Mouse (Mus musculus) thymus, postnatal 10 days (tissue): ENCODE results near the gene Ndufs2.

Source experiments
- DNase-seq, 2 experiments: peaks; one replicate each; pipeline ENCODE4 v3.0.0; 2021; ENCODE audit warnings: low spot score in 2 of 2

The Ndufs2 gene

DNA sequence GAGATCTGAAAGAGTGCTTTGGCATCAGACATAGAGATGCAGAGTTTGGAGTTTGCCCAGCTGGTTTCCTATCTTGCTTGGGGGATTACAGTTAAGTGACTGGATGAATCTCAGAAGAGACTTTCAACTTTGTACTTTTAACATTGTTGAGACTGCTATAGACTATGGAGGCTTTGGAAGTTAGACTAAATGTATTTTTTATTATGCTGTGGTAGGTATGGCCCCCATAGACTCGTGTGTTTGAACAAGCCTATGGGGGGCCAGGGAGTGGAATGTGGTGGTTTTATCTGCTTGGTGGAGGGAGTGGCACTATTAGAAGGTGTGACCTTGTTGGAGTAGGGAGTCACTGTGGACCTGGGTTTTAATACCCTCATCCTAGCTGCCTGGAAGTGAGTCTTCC, 51.7 kb downstream of the Ndufs2 start:
- DNase-seq: no peak

DNA sequence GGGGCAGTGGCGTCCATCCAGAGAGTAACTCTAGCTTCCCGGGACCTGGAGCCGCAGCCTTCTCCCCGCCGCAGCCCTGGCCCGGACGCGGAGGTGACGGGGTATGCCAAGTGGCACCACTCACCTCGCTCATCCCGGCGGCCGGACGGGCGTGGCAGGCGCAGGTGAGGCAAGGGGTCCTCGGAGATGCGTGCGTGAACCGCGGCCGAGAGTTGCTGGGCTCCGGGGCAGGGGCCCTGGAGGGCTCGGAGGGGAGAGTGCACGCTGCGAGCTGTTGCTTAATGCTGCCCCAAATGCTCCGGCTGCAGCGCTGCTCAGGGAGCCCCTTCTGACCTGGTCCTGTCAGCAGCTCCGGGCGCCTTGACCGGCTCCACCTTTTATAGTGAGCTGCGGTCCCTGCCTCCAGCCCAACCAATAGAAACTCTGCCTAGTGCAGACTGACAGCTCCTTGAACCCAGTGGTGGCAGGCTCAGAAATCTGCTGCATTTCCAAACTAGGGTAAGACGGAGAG, 55.2 kb downstream of the Ndufs2 start, which contains the start of gene Pcp4l1:
Gene Pcp4l1, minus strand, starts transcription at position 382 of the 511 bp plus-strand sequence.
- no peak for DNase-seq

DNA sequence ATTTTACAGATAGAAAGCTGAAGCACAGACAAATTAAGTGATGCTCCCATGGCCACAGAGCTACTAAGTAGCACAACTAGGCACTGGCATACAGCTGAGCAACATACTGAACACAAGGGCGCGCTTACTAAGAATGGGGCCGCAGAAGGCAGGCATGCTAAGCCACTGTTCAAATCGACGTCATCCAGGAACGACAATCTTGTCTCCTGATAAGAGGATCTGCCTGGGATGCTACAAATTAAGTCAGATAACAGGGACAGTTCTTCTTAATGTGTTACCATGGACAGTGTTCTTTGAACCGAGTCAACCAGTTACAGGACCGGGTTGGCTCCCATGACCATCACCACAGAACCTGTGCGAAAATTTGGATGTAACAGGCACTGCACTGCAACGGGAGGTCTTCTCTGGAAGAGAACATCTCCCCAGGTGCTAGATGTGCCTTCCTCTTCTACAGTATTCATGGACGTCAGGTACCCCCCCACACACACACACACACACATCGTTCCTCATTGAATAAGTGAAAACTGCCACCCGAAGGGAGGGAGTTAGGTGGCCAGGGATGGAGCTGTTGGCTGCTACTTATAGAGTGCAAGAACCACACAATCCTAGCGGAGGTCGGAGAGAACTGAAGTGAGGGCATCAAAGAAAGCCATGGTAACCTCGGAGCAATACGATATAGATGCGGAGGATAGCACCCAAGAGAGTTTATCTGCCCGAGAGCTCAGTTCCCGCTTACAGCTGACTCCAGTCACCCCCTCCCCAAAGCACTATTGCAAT, 56.0 kb downstream of the Ndufs2 start:
- DNase-seq: no peak

DNA sequence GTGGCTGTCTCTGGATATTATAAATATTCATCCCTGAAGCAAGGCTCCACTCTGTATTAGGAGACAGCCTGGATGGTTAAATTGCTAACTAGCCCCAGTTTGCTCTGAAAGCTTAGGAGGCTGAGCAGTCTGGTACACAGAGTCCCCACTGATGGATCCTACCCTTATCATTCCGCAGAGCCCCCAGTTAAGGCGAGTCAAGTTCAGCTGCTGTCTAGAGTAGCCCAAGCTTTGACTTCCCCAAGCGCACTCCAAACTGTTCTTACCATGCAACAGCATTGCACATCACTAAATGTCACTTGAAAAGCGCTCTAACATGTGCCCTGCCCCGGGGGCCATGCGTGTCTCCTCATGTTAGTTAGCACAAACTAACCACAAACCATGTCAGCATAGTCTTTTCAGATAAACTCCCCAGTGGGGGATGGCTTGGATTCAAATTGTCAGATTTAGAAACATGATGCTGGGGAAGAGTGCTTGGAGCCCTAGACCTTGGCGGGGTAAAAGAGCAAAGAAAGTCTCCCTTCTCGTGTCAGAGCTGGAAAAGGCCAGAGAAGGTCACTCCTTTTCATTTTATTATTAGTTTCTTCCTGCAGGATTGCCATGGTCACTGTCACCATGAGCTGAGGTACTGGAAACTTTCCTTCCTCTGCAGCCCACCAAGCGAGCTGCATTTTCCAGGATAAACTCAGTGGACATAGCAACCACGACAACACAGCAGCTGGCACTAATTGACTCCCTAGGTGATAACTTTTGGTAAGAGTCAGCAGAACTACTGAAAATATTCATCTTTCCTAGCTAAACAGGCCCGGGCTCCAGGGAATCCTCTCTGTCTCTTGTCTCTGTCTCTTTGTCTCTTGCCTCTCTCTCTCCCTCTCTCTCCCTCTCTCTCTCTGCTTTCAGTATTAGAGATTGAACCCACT, 57.0 kb downstream of the Ndufs2 start:
- no peak for DNase-seq

DNA sequence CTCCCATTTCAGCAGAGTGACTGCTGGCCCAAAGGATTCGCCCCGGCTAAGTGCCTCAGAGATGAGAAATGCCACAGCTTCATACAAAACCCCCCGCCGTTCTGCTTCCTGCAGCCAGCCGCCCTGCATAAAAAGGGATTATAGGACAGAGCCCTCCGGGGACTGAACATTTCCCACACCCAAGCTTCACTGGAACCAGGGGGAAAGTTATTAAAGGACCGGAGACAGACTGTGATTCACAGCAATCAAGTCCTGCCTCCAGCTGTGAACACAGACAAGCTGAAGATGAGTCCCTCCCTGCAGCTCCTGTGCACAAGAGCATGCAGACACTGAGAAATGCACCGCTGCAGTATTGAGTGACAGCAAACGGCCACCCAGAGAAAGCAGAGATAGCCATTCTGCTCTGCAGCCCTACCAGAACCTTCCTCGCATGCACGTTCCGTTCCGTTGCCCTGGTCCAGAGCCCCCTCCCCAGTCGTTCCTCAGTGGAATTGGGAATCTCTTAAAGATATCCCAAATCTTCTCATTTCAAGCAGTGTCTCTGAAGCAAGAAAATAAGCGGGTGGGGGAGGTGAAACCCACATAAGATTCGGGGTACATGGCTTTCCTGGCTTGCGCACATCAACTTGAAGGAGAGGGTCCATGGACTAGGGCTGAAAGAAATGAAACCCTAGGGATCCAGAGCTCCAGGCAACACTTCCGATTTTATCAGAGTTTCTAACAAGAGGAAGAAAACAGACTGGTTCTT, 57.9 kb downstream of the Ndufs2 start:
- DNase-seq: no peak

DNA sequence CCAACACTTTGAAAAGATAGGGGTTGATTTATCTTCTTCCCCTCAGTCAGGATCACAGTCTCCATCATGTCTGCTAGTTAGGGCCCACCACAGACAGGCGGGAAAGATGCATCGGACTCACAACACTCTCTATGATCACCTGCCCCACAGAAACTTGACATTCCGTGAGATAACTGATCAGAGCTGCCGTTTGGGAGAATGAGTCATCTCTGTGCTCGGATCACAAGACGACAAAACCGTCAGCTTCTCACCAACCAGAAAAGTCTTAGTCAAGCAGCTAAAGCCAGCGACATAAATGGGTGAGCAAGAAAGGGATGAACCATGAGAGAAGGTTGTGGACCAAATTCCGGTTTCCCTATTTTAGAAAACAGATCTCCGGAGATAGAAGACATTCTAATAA, 58.9 kb downstream of the Ndufs2 start:
- DNase-seq: no peak

DNA sequence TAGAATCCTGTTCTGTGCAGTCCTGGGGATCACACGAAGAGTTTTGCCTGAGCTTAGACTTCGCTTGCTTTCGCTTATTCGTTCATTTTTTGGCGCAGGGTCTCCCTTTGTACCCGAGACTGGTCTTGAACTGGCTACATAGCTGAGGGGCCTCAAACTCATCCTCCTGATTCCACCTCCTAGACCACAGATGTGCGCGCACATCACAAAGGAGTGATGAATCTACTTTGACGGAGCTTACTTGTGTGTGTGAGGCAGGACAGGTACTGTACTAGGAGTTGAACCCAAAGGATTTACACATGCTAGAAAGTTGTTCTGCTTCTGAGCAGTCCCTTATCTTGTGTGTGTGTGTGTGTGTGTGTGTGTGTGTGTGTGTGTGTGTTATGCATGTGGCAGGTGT, 60.4 kb downstream of the Ndufs2 start:
- no peak for DNase-seq

DNA sequence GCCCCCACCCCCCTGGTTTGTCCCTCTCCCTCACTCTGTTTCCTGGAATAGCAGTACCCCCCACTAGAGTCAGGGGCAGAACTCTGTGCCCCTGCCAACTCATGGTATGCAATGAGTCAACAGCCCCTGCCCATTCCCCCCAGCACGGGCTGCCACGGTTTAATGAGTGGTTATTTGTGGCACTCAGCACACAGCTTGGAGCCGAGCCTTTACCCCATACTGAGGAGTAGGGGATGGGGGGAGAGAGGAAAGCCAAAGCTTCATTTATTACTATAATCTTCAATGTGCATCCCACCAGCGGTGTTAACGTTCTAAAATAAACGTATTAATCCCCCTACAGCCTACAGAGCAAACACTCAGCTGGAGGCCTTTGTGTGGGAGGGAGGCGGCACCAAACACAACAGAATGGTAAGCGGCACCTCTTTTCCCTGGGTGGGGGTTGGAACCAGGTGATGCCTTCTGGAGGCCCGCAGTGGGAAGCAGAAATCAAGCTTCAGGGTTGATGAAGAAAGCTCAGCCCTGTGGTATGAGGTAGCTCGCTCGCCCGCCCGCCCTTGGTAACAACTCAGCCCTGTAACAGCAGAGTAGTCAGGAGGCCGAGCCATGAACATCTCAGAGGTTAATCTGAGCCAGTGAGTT, 61.6 kb downstream of the Ndufs2 start:
- no peak for DNase-seq

DNA sequence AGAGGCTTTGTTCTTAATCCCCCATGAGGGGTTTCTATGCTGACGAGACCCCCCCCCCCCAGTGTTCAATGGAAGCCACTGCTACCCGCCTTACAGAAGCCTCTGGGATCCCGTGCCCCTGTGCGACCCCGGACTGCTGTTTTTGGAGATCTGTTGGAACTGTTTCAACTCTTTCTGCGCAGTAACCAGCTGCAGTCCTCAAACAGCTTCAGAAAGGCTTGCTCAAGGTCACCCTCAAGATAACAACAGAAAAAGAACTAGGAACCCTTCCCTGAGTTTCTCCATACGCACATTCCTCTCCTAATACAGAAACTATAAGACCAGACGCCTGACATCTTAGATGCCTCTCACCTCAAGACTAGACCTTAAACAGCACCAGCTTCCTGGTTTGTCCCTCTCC, 62.1 kb downstream of the Ndufs2 start:
- no peak for DNase-seq

DNA sequence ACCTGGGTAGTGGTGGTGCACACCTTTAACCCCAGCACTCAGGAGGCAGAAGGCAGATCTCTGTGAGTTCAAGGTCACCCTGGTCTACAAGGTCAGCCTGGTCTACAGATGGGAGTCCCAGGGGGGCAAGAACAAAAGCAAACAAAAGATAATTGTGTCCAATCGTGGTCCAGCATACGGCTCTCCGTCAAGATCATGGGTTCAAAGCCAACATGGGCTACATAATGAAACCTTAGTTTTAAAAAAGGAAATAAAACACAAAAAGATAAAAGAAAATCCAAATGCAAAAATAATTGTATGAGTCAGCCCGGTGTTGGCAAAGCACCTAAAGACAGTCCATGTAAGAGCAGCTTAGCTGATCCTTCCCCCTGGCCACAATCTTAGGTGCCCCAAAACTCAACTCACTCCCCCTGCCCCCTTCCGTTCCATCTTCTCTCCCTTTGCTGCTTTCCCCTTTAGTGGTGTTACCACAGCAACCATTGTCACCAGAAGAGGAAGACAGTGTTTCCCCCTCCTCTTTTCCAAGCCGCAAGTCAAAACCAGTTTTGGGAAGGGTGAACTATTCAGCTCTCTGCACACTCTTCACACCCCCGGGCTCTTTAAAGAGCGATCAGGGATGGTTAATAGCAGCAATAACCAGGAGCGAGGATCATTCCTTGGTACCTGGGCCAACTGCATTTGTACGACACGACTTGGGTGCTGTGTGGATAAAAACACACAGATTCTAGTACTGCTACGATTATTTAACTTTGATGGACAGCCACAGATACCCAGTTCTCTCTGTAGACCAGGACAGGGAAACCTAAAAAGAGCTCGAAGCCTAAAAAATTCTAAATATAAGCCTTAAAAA, 63.1 kb downstream of the Ndufs2 start:
- no peak for DNase-seq

DNA sequence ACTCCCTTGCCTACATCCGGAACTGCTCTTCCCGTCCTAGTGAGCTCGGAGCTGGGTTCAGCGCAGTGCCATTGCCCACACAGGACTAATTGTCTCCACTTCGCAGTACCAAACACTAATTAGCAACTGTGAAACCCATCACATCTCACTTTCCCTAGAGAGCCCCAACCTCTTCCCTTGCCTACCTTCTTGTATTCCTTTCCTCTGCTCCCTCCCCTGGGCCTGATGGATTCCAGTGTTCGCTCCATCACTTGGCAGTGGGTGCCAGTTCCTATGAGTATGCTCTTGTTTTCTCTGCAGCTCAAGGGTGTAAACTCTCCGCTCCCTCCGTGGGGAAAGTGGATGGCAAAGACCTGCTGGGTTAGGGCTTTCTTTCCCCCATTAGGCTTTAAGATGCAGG, 65.5 kb downstream of the Ndufs2 start:
- no peak for DNase-seq
